Mouse (Mus musculus) embryonic facial prominence, embryonic 13.5 days (tissue): ENCODE data around the gene Trpc5. TPM values are rescaled to one million over a fixed set of nuclear protein-coding genes. Genes with fewer than 3 reads are reported as not detected.

Source experiments
- ATAC-seq: fragments of 200-750 bp; cut with Nextera tagmentation; 2 replicates; pipeline ENCODE4 v1.8.0; 2017; ENCODE audit warnings: low read depth; ENCODE audit not compliant: insufficient number of reproducible peaks, insufficient read depth, low FRiP score, low TSS enrichment
- H3K27ac ChIP-seq: fragments of 300-500 bp; sonication (generic); 2 replicates; pipeline ENCODE4 v1.5.1; 2015; ENCODE audit warnings: moderate library complexity, mild to moderate bottlenecking, inconsistent platforms
- H3K27me3 ChIP-seq: fragments of 300-500 bp; sonication (generic); 2 replicates; pipeline ENCODE4 v1.6.1; 2015; ENCODE audit warnings: mild to moderate bottlenecking, inconsistent platforms
- H3K36me3 ChIP-seq: fragments of 300-500 bp; sonication (generic); 2 replicates; pipeline ENCODE4 v1.6.1; 2015; ENCODE audit warnings: mild to moderate bottlenecking, inconsistent platforms
- H3K4me1 ChIP-seq: fragments of 300-500 bp; sonication (generic); 2 replicates; pipeline ENCODE4 v1.6.1; 2015; ENCODE audit warnings: inconsistent platforms
- H3K4me2 ChIP-seq: fragments of 300-500 bp; sonication (generic); 2 replicates; pipeline ENCODE4 v1.6.1; 2015; ENCODE audit warnings: moderate library complexity, mild to moderate bottlenecking, inconsistent platforms
- H3K4me3 ChIP-seq: fragments of 300-500 bp; sonication (generic); 2 replicates; pipeline ENCODE4 v1.5.1; 2015; ENCODE audit warnings: mild to moderate bottlenecking, inconsistent platforms
- H3K9ac ChIP-seq: fragments of 300-500 bp; sonication (generic); 2 replicates; pipeline ENCODE4 v1.6.1; 2015; ENCODE audit warnings: mild to moderate bottlenecking, inconsistent platforms
- H3K9me3 ChIP-seq: fragments of 300-500 bp; sonication (generic); 2 replicates; pipeline ENCODE4 v1.6.1; 2016; ENCODE audit warnings: inconsistent platforms
- WGBS: fragments of 180-500 bp; shearing (Covaris S2); methylation state at CpG from one replicate; pipeline ENCODE4 v1.1.7; 2015; ENCODE audit warnings: mixed read lengths; 5-methylcytosine and 5-hydroxymethylcytosine counted together
- polyA plus RNA-seq: library from polyadenylated mRNA; unstranded; fragments of >200 nt; fragmentation: Nextera tagmentation; extraction: Ambion mirVana; gene quantifications from 2 replicates; pipeline ENCODE4 v1.2.1, GENCODE M21; 2015

Gene Trpc5
- polyA plus RNA-seq, 1 experiment from 2014 or later, result 0.34 TPM

- Histone ChIP-seq H3K4me1 (no peaks in the 10 kb centered on the region), H3K27me3 (peaks cover 11% of the 10 kb centered on the region), H3K27ac (no peak overlapping the region), H3K4me3 (no peak overlapping the region), H3K9me3 (no peaks in the 10 kb centered on the region), H3K4me2 (no peak overlapping the region), H3K36me3 (no peaks in the 10 kb centered on the region), H3K9ac (no peak overlapping the region)
- WGBS, result 85% methylated on average over 5 of the region's 5 CpGs
- ATAC-seq, result no peak
Observed at GRCm38 (mm10) chrX:144523239-144523638, 164.7 kb downstream of the Trpc5 start.

- Histone ChIP-seq H3K9ac (no peak overlapping the region), H3K4me1 (no peaks in the 10 kb centered on the region), H3K36me3 (no peaks in the 10 kb centered on the region), H3K27ac (no peak overlapping the region), H3K4me3 (no peak overlapping the region), H3K9me3 (no peaks in the 10 kb centered on the region), H3K27me3 (peaks cover 11% of the 10 kb centered on the region), H3K4me2 (no peak overlapping the region)
- ATAC-seq, result no peak
- 78% methylated on average over 1 of the region's 1 CpGs for WGBS
Observed at GRCm38 (mm10) chrX:144491394-144491793, 196.6 kb downstream of the Trpc5 start.

GRCm38 (mm10) chrX:144464416-144464815, 223.6 kb downstream of the Trpc5 start:
- ATAC-seq, result no peak
- Histone ChIP-seq H3K4me1 (no peaks in the 10 kb centered on the region), H3K9ac (no peak overlapping the region), H3K27ac (no peak overlapping the region), H3K27me3 (peaks cover 21% of the 10 kb centered on the region), H3K4me2 (no peak overlapping the region), H3K9me3 (no peaks in the 10 kb centered on the region), H3K4me3 (no peak overlapping the region), H3K36me3 (no peaks in the 10 kb centered on the region)
- 73% methylated on average over 2 of the region's 2 CpGs for WGBS

GRCm38 (mm10) chrX:144456281-144456680, 231.7 kb downstream of the Trpc5 start, which contains the start of gene Trpc5os:
Gene Trpc5os (plus strand): TSS chrX:144456581.
- 85% methylated on average over 5 of the region's 5 CpGs for WGBS

GRCm38 (mm10) chrX:144423848-144424247, 264.1 kb downstream of the Trpc5 start:
- no peaks in the 10 kb centered on the region for H3K36me3 ChIP-seq
- ATAC-seq, result no peak
- H3K4me1 ChIP-seq, result no peaks in the 10 kb centered on the region
- no peak overlapping the region for H3K4me3 ChIP-seq
- H3K4me2 ChIP-seq, result no peak overlapping the region
- WGBS, result 79% methylated on average over 3 of the region's 3 CpGs
- H3K27me3 ChIP-seq, result peaks cover 15% of the 10 kb centered on the region; the same call in 1 of the 2 replicates
- no peak overlapping the region for H3K9ac ChIP-seq
- no peak overlapping the region for H3K27ac ChIP-seq
- H3K9me3 ChIP-seq, result no peaks in the 10 kb centered on the region

More at GRCm38 (mm10) chrX:144456281-144456680, 231.7 kb downstream of the Trpc5 start, which contains the start of gene Trpc5os:
- ATAC-seq, result no peak
- no peak within 1 kb of the TSS for H3K4me2 ChIP-seq
- H3K9me3 ChIP-seq, result no peaks in the 10 kb centered on the region
- H3K9ac ChIP-seq, result no peak within 1 kb of the TSS
- H3K36me3 ChIP-seq, result no peaks in the 10 kb centered on the region
- no peaks in the 10 kb centered on the region for H3K4me1 ChIP-seq
- peaks cover 8% of the 10 kb centered on the region; the same call in 1 of the 2 replicates for H3K27me3 ChIP-seq
- H3K27ac ChIP-seq, result no peak within 1 kb of the TSS
- H3K4me3 ChIP-seq, result no peak within 1 kb of the TSS

- no peaks in the 10 kb centered on the region for H3K36me3 ChIP-seq
- no peaks in the 10 kb centered on the region for H3K4me1 ChIP-seq
- 79% methylated on average over 1 of the region's 1 CpGs for WGBS
- no peaks in the 10 kb centered on the region for H3K9me3 ChIP-seq
- no peak for ATAC-seq
- no peak overlapping the region for H3K4me3 ChIP-seq
- H3K9ac ChIP-seq, result no peak overlapping the region
- H3K27me3 ChIP-seq, result peaks cover 11% of the 10 kb centered on the region; the same call in 1 of the 2 replicates
- H3K4me2 ChIP-seq, result no peak overlapping the region
- H3K27ac ChIP-seq, result no peak overlapping the region
Observed at GRCm38 (mm10) chrX:144421091-144421490, 266.9 kb downstream of the Trpc5 start.

- Histone ChIP-seq H3K27me3 (peaks cover 11% of the 10 kb centered on the region; the same call in 1 of the 2 replicates), H3K36me3 (no peaks in the 10 kb centered on the region), H3K9me3 (no peaks in the 10 kb centered on the region), H3K27ac (no peak overlapping the region), H3K4me2 (no peak overlapping the region), H3K4me1 (no peaks in the 10 kb centered on the region), H3K4me3 (no peak overlapping the region), H3K9ac (no peak overlapping the region)
- WGBS, result 67% methylated on average over 1 of the region's 1 CpGs
- no peak for ATAC-seq
Observed at GRCm38 (mm10) chrX:144420259-144420658, 267.7 kb downstream of the Trpc5 start.

GRCm38 (mm10) chrX:144408036-144408435, 279.9 kb downstream of the Trpc5 start:
- Histone ChIP-seq H3K27ac (no peak overlapping the region), H3K4me3 (no peak overlapping the region), H3K9me3 (no peaks in the 10 kb centered on the region), H3K27me3 (peaks cover 21% of the 10 kb centered on the region), H3K9ac (no peak overlapping the region), H3K4me2 (no peak overlapping the region), H3K36me3 (no peaks in the 10 kb centered on the region), H3K4me1 (no peaks in the 10 kb centered on the region)
- no peak for ATAC-seq
- 55% methylated on average over 5 of the region's 5 CpGs for WGBS

GRCm38 (mm10) chrX:144403526-144403925, 284.5 kb downstream of the Trpc5 start:
- WGBS, result 31% methylated on average over 7 of the region's 7 CpGs
- Histone ChIP-seq H3K4me3 (no peak overlapping the region), H3K27me3 (peaks cover 43% of the 10 kb centered on the region), H3K9me3 (no peaks in the 10 kb centered on the region), H3K36me3 (no peaks in the 10 kb centered on the region), H3K4me1 (no peaks in the 10 kb centered on the region), H3K27ac (no peak overlapping the region), H3K9ac (no peak overlapping the region), H3K4me2 (no peak overlapping the region)
- ATAC-seq, result no peak

GRCm38 (mm10) chrX:144374196-144374595, 313.8 kb downstream of the Trpc5 start:
- no peak overlapping the region for H3K4me2 ChIP-seq
- H3K9me3 ChIP-seq, result no peaks in the 10 kb centered on the region
- WGBS, result 34% methylated on average over 2 of the region's 2 CpGs
- no peaks in the 10 kb centered on the region; the same call in 1 of the 2 replicates for H3K36me3 ChIP-seq
- 0 out of 2 replicates have a peak, but pooled peaks cover 3% of the 10 kb centered on the region for H3K4me1 ChIP-seq
- no peak overlapping the region for H3K4me3 ChIP-seq
- no peak for ATAC-seq
- no peak overlapping the region for H3K27ac ChIP-seq
- H3K27me3 ChIP-seq, result peaks cover 23% of the 10 kb centered on the region
- H3K9ac ChIP-seq, result no peak overlapping the region

- Histone ChIP-seq H3K4me3 (no peak overlapping the region), H3K4me2 (no peak overlapping the region), H3K9me3 (no peaks in the 10 kb centered on the region), H3K27ac (no peak overlapping the region), H3K36me3 (no peaks in the 10 kb centered on the region), H3K9ac (no peak overlapping the region), H3K4me1 (no peaks in the 10 kb centered on the region), H3K27me3 (0 out of 2 replicates have a peak, but pooled peaks cover 3% of the 10 kb centered on the region)
- ATAC-seq, result no peak
Observed at GRCm38 (mm10) chrX:144338355-144338754, 349.6 kb downstream of the Trpc5 start.

GRCm38 (mm10) chrX:144337938-144338337, 350.0 kb downstream of the Trpc5 start:
- no peaks in the 10 kb centered on the region for H3K9me3 ChIP-seq
- H3K4me2 ChIP-seq, result no peak overlapping the region
- H3K27ac ChIP-seq, result no peak overlapping the region
- H3K4me1 ChIP-seq, result no peaks in the 10 kb centered on the region
- no peak overlapping the region for H3K4me3 ChIP-seq
- no peaks in the 10 kb centered on the region for H3K36me3 ChIP-seq
- H3K9ac ChIP-seq, result no peak overlapping the region
- no peak for ATAC-seq
- 0 out of 2 replicates have a peak, but pooled peaks cover 3% of the 10 kb centered on the region for H3K27me3 ChIP-seq
